Mouse (Mus musculus) splenic B cell, adult 2 months (primary cell): ENCODE data around the gene Olfr1440.

Experiments
- DNase-seq: peaks from one replicate; pipeline ENCODE4 v3.0.0-alpha.2; 2011; ENCODE audit warnings: low read depth, low spot score
- H3K27me3 ChIP-seq: 2 replicates; pipeline ENCODE4 v1.6.1; 2012; ENCODE audit warnings: mild to moderate bottlenecking, low read length, moderate library complexity, mixed read lengths; ENCODE audit not compliant: control insufficient read depth, poor library complexity, insufficient read depth, severe bottlenecking
- H3K36me3 ChIP-seq: 2 replicates; pipeline ENCODE4 v1.6.1; 2012; ENCODE audit warnings: mild to moderate bottlenecking, low read length, moderate library complexity, mixed read lengths; ENCODE audit not compliant: control insufficient read depth, poor library complexity, insufficient read depth, severe bottlenecking

The Olfr1440 gene

GRCm38 (mm10) chr19:12386979-12387378 is at the start of gene Olfr1440:
Gene Olfr1440, plus strand, starts transcription at chr19:12387279.
- no peak for DNase-seq
- H3K36me3 ChIP-seq, result no peaks in the 10 kb centered on the region
- H3K27me3 ChIP-seq, result no peaks in the 10 kb centered on the region

- Histone ChIP-seq H3K36me3 (no peaks in the 10 kb centered on the region), H3K27me3 (no peaks in the 10 kb centered on the region)
- DNase-seq, result no peak
Measured at GRCm38 (mm10) chr19:12373004-12373403, 14.1 kb upstream of the Olfr1440 start.

- Histone ChIP-seq H3K36me3 (no peaks in the 10 kb centered on the region), H3K27me3 (no peaks in the 10 kb centered on the region)
Measured at GRCm38 (mm10) chr19:12374465-12375025, 12.5 kb upstream of the Olfr1440 start.

GRCm38 (mm10) chr19:12413737-12414136 is 26.7 kb downstream of the Olfr1440 start:
- H3K36me3 ChIP-seq, result no peaks in the 10 kb centered on the region
- DNase-seq, result no peak

More at GRCm38 (mm10) chr19:12374465-12375025, 12.5 kb upstream of the Olfr1440 start:
- no peak for DNase-seq

GRCm38 (mm10) chr19:12417361-12417760 is 30.3 kb downstream of the Olfr1440 start, which contains the start of gene Olfr1441:
Gene Olfr1441, plus strand, starts transcription at chr19:12417433.
- no peak for DNase-seq
- Histone ChIP-seq H3K36me3 (no peaks in the 10 kb centered on the region), H3K27me3 (no peaks in the 10 kb centered on the region)

More at GRCm38 (mm10) chr19:12413737-12414136, 26.7 kb downstream of the Olfr1440 start:
- H3K27me3 ChIP-seq, result no peaks in the 10 kb centered on the region

- no peaks in the 10 kb centered on the region for H3K27me3 ChIP-seq
- DNase-seq, result no peak
- no peaks in the 10 kb centered on the region for H3K36me3 ChIP-seq
Measured at GRCm38 (mm10) chr19:12418312-12418711, 31.2 kb downstream of the Olfr1440 start.

GRCm38 (mm10) chr19:12420555-12420954 is 33.5 kb downstream of the Olfr1440 start:
- Histone ChIP-seq H3K36me3 (no peaks in the 10 kb centered on the region), H3K27me3 (no peaks in the 10 kb centered on the region)
- no peak for DNase-seq

- DNase-seq, result no peak
- Histone ChIP-seq H3K36me3 (no peaks in the 10 kb centered on the region), H3K27me3 (no peaks in the 10 kb centered on the region)
Measured at GRCm38 (mm10) chr19:12421680-12422079, 34.6 kb downstream of the Olfr1440 start.

- Histone ChIP-seq H3K36me3 (no peaks in the 10 kb centered on the region), H3K27me3 (no peaks in the 10 kb centered on the region)
- DNase-seq, result peak; percentile 76
Measured at GRCm38 (mm10) chr19:12427101-12427500, 40.0 kb downstream of the Olfr1440 start.

GRCm38 (mm10) chr19:12427605-12428004 is 40.5 kb downstream of the Olfr1440 start, which contains the start of gene Pfpl:
Gene Pfpl, plus strand, starts transcription at chr19:12427905.
- H3K27me3 ChIP-seq, result no peaks in the 10 kb centered on the region
- no peak for DNase-seq
- no peaks in the 10 kb centered on the region for H3K36me3 ChIP-seq

- no peaks in the 10 kb centered on the region for H3K27me3 ChIP-seq
- H3K36me3 ChIP-seq, result no peaks in the 10 kb centered on the region
- peak; percentile 79 for DNase-seq
Measured at GRCm38 (mm10) chr19:12433033-12433432, 46.0 kb downstream of the Olfr1440 start.

- Histone ChIP-seq H3K27me3 (no peaks in the 10 kb centered on the region), H3K36me3 (no peaks in the 10 kb centered on the region)
- peak; percentile 69 for DNase-seq
Measured at GRCm38 (mm10) chr19:12435011-12435416, 47.9 kb downstream of the Olfr1440 start.

- no peak for DNase-seq
- Histone ChIP-seq H3K27me3 (no peaks in the 10 kb centered on the region), H3K36me3 (no peaks in the 10 kb centered on the region)
Measured at GRCm38 (mm10) chr19:12435750-12436524, 48.9 kb downstream of the Olfr1440 start.

GRCm38 (mm10) chr19:12439581-12439980 is 52.5 kb downstream of the Olfr1440 start:
- DNase-seq, result no peak
- H3K27me3 ChIP-seq, result no peaks in the 10 kb centered on the region
- no peaks in the 10 kb centered on the region for H3K36me3 ChIP-seq

GRCm38 (mm10) chr19:12440103-12440725 is 53.1 kb downstream of the Olfr1440 start:
- no peaks in the 10 kb centered on the region for H3K36me3 ChIP-seq
- H3K27me3 ChIP-seq, result no peaks in the 10 kb centered on the region
- peak; percentile 44 for DNase-seq
